Mouse (Mus musculus): Measurements from ENCODE around the gene Cela1. TPM values are rescaled to one million over a fixed set of nuclear protein-coding genes. Genes with fewer than 3 reads are reported as not detected.

Cela1 gene
- total RNA-seq, 4 experiments from 2014 or later: 0.35 TPM; not detected in 3

DNA sequence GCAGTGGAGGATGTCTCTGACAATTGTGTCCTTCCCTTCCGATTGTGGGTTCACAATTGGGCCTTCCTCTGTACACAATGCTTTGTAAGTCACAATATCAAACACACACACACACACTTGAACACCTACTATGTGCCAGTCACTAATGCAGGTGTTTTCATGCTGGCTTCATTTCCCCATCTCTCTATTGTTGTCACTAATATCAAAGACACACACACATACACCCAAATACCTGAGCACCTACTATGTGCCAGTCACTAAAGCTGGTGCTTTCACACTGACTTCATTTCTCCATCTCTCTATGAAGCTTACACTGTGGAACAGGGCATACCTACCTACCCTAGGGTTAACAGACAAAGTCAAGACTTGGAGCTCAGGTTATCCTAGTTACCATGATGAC is 17.7 kb upstream of the Cela1 start:
- DNase-seq (ENCODE audit: low spot score in 2 of 2): no peak

DNA sequence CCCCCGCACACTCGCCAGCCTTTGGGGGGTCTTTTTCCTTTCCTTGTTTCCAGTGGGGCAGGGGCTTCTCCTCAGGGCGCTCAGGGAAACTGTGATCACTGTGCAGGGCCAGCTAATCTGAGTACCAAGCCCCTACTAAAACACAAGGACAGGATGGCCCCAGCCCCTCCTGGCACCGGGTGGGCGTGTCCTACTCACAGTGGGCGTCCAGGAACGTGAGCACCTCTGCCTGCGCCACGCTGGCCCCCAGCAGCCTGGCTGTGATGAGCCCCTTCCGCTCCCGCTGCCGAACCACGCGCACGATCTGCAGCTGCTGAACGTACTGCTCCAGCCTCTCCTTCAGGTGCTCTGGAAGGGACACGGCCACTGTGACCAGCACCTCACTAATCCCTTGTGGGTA is 16.2 kb upstream of the Cela1 start:
- DNase-seq (ENCODE audit: low spot score in 2 of 2): no peak

DNA sequence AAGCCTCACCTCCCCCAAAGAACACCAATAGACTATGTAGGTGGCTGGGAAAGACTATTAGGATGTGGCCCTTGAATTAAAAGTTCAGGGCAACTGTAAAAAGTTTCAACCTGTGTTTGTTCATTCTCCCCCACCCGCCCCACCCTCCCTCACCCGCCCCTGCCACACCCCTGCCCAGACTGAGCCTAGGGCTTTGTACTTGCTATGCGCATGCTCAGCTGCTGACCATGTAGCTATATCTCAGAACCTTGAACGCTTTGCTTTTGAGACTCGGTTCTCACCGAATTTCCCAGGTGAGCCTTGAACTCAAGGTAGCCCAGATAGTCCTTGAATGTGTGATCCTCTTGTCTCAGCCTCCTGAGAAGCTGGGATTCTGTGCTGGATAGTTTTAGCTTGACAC is 14.1 kb upstream of the Cela1 start:
- no peak for DNase-seq (ENCODE audit: low spot score in 2 of 2)

DNA sequence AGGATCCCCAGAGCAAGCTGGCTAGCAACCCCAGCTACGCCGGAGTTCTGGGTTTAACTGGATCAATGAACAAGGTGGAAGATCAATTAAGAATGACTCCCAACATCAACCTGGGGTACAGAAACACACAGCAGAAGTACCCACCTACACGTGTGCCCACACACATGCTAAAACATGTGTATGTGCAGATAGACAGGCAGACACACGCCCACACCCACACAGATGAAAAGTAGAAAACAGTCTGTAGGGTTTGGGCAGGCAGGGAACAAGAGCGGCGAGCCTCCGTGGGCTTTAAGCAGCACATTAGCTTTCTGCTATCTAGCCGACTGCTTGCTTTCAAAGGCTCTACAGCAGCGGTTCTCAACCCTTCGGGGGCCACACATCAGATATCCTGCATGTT is 13.4 kb upstream of the Cela1 start:
- no peak for DNase-seq (ENCODE audit: low spot score in 2 of 2)

DNA sequence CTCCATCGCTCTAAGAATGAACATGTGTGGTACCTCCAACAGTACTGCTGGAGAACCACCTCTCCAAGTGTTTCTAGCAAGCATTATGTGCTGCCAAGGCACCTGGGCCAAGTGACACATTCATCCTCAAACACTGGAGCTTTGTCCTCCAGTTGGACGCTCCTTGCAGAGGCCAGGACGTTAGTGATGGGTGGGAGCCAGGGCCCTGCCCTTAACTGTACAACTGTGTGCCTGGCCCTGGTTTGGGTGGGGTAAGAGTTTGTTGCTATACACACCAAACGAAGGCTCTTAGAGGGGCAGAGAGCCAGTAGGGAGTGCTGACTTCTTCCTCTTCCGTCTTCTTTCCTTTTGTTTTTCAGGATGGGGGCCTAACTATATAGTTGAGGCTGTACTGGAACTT is 12.7 kb upstream of the Cela1 start:
- no peak for DNase-seq (ENCODE audit: low spot score in 2 of 2)

DNA sequence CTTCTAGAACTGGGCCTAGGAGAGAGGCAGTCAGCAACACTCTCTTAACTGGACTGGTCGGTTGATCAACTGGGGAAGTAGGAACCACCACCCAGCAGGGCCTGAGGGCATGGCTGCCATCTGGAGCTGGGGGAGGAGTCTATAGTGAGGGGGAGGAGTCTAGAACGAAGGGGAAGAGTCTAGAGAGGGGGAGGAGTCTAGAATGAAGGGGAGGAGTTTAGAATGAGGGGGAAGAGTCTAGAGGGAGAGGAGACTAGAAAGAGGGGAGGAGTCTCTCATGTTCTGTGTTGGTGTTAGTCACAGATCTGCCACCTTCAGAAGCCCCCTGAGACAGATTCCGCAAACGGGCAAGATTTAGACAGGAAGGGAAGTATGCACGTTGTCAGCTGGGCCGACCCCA is 11.7 kb upstream of the Cela1 start:
- DNase-seq (ENCODE audit: low spot score in 2 of 2): no peak

DNA sequence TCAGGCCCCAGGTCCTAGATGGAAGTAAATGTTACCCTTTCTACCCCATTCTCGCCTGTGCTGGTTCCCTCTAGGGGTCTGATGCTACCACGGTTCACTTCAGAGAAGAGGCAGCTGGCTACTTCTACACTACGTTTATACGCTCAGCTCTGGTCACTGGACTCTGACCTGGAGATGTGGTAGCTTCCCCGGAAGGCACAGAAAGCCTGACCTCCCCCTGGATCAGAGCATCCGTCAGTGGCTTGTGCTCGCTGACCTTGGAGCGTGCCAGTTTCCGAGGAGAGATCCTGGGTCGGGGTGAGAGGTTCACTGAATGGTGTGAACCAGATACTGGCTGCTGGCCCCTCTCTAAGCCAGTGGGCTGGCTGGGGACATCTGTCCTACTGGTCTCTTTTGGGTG is 10.4 kb upstream of the Cela1 start:
- DNase-seq (ENCODE audit: low spot score in 2 of 2): no peak

DNA sequence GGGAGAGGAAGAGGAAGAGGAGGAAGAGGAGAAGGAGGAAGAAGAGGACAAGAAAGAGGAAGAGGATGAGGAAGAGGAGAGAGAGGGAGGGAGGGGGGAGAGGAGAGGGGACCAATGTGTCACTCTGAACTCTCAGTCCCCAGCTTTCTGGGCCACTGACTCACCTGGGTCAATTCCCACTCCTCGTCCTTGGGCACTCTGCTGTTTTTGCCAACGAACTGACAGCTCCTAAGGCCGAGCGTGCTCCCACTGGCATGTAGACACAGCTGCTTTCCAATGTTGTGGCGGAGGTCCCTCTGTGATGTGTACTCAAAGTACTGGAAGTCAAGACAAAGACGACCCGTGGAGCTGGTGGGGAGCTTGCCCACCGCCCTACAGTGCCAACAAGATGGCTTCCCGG is 6.7 kb upstream of the Cela1 start:
- DNase-seq (ENCODE audit: low spot score in 2 of 2): no peak

DNA sequence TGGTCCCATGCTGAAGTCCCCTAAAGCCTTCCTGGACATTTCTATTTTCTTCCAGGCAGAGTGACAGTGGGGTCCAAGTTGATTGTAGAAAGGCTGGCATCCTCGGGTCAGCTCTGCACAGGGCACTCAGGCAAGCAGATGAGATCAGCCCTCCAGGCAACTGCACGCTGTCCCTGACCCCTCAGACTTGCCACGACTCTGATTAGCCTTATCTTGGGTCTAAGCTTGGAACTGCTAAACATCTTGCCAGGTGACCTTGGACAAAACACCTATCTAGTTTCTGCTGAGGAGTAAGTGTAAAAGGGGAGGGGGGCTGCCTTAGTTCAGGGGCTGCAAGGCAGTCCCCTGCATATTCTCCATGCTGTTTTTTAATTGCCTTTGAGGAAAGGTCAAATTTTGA is 4.3 kb upstream of the Cela1 start:
- DNase-seq (ENCODE audit: low spot score in 2 of 2): no peak

DNA sequence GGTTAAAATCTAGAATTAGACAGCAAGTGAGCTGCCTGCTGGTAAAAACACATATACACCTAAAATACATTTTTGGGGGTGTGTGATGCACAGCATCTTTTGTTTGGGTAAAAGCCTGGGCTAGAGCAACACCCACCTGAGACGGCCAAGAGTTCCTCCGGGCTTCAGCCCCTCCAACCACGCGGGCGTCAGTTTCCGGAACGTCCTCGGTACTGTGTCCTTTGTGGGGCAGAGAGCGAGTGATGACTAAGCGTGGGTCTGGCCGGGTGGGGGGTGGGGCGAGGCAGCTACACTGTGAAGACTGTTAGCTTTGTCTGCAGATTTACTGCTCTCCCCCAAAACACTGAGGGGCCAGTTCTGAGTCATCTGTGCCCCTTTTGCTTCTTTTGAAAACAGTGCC is 732 bp downstream of the Cela1 start:
- no peak for DNase-seq (ENCODE audit: low spot score in 2 of 2)

DNA sequence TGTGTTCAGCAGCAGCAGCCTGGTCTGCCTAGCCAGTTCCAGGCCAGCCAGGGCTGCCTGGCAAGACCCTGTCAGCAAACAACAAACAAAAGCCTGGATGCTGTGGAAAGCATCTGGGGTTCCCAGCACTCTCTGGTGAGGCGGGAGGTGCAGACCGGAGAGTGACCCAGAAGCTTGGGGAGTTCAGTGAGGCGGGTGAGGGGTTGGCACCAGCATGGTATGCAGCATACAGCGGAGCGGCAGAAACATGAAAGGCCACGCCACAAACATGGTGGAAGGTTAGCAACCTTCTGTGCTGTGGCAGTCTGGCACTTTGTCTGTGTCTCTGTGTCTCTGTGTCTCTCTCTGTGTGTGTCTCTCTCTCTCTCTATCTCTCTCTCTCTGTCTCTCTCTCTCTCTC is 1.3 kb downstream of the Cela1 start:
- DNase-seq (ENCODE audit: low spot score in 2 of 2): no peak

DNA sequence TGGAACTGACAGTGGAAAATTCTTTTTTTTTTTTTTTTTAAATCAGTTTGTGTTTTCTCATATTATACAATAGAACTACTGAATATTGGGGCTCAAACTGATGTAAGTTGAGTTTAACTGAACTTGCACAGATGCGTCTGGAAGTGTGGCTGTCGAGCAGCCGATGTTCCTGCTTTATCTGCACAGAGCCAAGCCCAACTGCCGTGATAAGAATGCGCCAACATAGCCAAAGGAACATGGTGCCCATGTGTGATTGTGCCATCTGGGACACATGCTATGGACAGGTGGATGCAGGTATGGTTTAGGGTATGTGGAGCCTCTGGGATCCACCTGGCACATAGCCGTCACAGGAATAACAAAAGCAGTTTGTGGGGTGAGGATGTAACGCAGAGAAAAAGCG is 1.9 kb downstream of the Cela1 start:
- no peak for DNase-seq (ENCODE audit: low spot score in 2 of 2)

DNA sequence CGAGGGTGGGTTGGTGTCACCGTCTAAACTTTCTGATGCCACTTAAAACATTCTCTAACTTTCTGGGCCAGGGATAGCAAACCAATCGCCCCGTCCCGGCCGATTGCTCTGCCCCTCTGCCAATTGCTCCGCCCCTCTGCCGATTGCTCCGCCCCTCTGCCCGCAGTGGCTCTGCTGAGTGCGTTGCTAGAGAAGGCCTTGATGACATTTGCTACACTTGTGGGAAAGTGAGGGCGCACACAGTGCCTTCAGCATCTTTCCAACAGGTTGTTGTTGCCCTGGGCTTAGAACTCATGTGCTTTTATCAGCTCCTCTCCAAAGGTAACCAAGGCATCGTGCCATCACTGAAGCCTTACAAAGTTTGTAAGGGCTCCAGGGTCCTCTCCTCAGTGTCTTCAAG is 2.5 kb downstream of the Cela1 start:
- no peak for DNase-seq (ENCODE audit: low spot score in 2 of 2)

DNA sequence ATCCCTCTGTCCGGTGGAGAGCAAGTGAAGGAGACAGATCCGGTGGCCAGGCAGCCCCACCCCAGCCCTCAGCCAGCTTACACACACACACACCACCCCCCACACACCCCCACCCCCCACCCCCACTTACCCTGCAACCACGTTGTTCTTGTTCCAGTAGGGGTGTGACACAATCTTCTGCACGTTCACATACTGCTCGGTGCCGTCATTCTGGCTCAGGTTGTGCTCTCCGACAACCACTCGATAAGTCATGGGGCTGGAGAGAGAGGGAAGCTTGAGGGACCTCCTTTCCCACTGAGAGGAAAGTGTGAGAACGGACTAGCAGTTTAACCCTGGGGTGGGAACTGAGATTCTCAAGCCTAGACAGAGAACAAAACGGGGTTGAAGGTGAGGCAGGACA is 3.3 kb downstream of the Cela1 start:
- DNase-seq (ENCODE audit: low spot score in 2 of 2): no peak

DNA sequence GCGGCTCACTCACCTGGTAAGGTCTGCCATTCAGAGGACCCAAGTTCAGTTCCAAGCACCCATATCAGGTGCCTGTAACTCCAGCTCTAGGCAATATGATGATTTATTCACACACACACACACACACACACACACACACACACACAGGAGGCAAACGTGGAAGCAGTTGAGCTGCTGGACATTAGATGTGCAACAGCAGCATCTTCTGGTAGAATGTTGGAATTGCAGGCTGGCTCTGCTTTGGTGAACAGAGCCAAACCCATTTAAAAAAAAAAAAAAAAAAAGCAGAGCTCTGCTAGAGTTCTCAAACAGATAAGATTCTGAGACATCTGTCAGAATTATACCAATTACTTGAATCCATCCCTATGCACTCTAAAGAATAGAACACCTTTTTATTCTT is 4.7 kb downstream of the Cela1 start:
- DNase-seq (ENCODE audit: low spot score in 2 of 2): peak; percentile 46 to 62

DNA sequence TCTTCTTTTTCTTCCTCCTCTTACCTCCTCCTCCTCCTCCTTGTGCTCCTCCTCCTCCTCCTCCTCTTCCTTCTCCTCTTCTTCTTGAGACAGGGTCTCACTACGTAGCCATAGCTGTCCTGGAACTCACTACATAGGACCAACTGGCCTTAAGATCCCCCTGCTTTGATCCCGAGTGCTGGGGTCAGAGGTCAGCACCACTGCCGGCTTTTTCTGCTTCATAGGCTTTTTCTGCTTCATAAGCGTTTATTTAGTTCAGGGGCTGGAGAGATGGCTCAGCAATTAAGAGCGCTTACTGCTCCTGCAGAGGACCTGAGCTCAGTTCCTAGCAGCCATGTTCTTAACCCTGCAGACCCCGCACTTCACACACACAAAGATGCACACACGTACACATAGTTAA is 6.0 kb downstream of the Cela1 start:
- no peak for DNase-seq (ENCODE audit: low spot score in 2 of 2)

DNA sequence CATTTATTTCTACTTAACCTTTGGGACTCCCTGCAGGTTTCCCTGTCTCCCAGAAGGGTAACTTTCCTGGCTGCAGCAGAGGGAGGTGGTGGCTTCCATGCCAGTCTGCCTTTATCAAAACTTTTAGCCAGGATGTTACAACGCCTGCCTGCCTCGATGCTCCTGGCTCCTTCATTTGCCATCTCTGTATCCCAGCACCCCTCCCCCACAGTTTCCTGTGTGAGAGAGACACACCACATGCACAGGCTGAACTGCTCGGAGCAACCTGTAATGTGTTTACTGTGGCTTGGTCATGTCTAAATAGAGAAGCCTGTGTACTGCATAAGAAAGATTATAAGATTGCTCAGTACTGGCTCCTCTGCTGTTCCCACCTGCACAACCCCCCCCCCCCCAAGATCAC is 7.3 kb downstream of the Cela1 start:
- DNase-seq (ENCODE audit: low spot score in 2 of 2): no peak

DNA sequence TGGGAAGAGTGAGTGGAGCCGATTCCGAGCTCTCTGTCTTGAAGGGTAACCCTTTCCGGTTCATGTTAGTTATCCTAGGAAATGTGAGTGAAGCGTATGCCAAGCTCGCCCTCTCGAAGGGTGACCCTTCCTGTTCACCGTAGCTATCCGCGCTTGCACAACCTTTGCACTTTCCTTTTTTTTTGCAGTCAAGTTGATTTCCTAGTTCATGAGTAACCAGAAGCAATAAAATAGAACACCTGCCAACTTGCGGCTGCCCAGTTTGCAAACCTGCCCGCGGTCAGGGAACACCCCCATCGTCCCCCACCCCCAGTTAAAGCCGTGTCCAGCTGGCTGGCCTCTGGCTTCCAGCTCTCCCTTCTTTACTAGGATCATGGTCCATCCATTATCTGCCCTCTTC is 8.7 kb downstream of the Cela1 start:
- DNase-seq (ENCODE audit: low spot score in 2 of 2): no peak

DNA sequence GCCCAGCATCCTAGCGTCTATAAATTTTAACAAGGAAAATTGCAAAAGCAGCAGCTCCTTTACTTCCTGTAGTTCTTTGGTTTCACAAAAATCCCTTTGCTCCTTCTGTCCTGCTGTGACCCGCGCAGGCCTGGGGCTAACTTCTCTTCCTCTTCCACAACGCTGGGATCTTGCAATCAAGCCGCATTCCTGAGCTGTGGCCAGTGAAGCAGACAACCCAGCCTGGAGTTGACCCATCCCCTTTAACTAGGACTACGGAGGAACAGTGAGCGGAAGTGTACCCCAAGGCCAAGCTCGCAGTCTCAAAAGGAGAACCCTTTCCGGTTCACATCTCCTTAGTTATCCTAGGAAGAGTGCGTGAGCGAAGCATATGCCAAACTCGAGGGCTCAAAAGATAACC is 9.1 kb downstream of the Cela1 start:
- no peak for DNase-seq (ENCODE audit: low spot score in 2 of 2)

DNA sequence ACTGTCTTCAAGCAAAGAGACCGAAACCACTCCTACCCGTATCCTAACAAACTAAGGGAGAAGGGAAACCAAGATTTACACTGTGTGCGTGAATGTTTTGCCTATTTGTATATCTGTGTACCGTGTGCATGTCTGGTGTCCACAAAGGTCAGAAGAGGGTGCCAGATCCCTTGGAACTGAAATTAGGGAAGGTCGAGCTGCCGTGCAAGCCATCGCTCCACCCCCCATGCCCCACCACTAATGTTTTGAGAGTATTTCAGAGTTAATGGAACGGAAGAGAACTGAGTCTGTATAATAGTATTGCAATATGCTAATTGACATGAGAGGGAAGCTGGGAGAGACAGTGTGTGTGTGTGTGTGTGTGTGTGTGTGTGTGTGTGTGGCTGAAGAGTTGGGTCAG is 10.0 kb downstream of the Cela1 start:
- no peak for DNase-seq (ENCODE audit: low spot score in 2 of 2)

DNA sequence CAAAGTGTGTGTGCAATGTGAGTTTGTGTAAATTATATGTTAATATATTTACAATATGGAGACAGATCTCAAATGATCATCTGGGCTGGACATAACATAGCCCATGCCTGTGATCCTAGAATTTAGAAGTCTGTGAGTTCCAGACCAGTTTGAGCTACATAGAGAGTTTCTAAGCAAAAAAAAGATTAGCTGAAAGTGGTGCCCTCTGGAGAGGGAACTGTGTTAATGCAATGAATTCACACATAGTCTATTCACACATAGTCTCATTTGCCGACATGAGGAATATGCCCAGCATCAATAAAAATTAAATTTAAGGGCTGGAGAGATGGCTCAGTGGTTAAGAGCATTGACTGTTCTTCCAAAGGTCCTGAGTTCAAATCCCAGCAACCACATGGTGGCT is 11.2 kb downstream of the Cela1 start:
- no peak for DNase-seq (ENCODE audit: low spot score in 2 of 2)

DNA sequence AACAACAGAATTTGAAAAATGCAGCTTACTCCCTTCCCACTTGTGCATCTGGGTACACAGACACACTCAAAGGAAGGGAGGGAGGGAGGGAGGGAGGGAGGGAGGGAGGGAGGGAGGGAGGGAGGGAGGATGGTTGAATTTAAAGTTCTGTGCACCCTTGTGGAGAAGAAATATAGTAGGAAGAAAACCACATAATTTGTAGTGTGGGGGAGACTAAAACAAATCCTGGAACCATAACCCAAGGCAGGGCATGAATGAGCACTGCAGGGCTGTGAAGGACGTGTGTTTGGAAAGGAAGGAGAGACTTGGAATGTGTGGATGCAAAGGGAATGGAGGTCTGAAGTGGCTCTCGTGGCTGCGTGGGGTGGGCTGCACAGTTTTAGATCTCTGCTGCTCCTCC is 12.2 kb downstream of the Cela1 start:
- no peak for DNase-seq (ENCODE audit: low spot score in 2 of 2)

DNA sequence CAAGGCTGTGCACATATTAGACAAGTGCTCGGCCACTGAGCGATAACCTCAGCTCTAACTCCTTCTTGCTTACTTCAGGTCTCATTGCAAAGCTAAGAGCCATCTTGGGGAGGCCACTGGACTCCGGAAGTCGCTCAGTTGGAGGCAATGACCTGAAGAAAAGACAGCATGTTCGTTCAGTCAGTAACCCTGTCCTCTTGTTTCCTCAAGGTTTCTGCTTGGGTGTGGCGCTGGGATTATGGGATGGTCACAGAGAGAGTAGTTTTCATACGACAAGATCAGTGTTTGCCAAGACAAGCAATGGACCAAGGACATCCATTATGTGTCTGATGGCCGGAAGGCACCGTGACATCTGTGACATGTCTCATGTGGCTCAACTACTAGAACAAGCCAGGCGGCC is 13.2 kb downstream of the Cela1 start:
- no peak for DNase-seq (ENCODE audit: low spot score in 2 of 2)

DNA sequence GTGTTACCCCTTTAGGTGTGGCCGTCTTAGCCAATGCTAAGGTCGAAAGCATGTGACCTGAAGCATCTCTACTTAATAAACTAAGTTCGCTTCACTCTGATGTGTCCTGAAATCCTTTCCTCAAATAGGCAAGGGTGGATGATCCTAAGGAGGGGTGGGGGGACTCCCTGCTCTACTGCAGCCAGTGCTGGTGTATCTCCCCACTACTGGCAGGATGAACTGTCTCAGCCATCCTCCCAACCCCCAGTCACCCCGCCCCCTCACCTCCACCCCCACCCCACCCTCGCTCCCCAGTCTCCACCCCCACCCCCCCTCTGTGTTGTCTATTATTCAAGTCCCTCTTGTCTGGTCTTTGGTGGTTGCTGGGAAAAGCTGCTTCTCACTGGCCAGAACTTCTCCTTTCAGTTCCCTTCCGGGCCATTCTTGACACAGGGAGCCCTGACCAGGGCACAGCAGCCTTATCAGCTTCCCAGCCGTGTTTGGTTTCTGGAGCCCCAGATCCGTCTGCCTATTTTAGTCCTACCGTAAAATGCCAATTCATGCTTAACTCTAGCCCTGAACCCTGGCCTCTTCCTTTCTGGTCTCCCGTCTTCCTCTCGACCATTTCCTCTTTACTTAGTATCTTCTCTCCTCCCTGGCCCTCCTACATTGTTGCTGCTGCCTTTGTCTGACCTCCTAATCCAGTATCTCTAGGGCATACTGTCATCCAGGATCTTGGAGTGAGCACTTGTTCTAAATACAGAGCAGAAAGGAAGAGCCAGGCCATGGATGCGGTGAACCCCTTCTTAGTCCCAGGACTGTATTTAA is 13.9 kb downstream of the Cela1 start:
- DNase-seq (ENCODE audit: low spot score in 2 of 2): no peak
